Mouse (Mus musculus) lung, adult 2 months (tissue): ENCODE measurements around the gene Ust.

Experiments used
- CTCF ChIP-seq: fragments of 200-500 bp; IDR thresholded peaks from 2 replicates; pipeline ENCODE4 v1.5.1; 2011; ENCODE audit warnings: mild to moderate bottlenecking, low read length, control low read depth; ENCODE audit not compliant: insufficient read depth
- POLR2A ChIP-seq: fragments of 200-500 bp; IDR thresholded peaks from 2 replicates; pipeline ENCODE4 v1.6.1; 2011; ENCODE audit warnings: low read depth, mild to moderate bottlenecking, control low read depth, low read length, borderline replicate concordance; ENCODE audit errors: extremely low read depth

GRCm38 (mm10) chr10:8339645-8340428, 178.8 kb downstream of the Ust start:
- TF ChIP-seq POLR2A (no peak), CTCF (no peak)
